8 mouse cellular contexts compared by ENCODE assay signal in the genomic region with DNA sequence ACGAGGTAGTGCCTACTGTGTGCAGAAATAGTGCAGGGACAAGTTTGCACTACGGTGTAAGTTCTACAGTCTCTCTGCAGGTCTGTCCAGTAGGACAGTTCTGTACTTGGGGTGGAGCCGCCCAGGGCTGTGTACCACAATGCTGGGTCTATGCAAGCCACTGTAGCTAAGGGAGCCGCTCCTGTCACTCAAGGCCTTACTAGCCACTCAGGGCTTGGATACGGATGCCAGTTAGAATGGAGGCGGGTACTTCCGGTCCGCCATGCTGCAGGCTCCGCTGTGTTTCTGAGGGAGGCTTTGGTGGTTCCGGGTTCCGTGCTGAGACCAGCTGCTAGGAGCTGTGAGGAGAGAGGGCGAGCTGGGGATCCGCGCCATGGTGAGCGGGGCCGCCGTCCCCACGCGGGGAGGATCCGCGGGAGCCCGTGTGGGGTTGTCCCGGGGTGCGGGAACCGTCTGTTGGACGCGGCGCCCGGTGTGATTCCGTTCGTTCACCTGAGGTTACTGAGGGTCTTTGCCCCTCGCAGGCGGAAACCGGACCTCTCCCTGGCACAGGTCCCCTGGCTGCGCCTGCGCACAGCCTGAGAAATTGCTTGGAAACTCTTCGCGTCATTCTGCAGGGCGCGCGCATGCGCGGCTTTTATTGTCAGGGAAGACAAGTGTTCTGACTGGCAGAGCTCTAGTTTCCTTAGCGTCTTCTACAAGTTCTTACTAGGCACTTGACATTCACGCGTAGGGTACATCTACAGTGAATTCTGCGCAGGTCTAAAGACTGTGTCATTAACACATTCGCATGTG. TPM values are rescaled to one million over a fixed set of nuclear protein-coding genes. Genes with fewer than 3 reads are reported as not detected.
A peak's percentile ranks its signal among the peaks of the same experiment; 100 is the strongest.
DNase-seq lines count a peak whose midpoint lies in the region; ATAC-seq and TF ChIP-seq lines count a peak whose summit lies in the region.
"Not testable (repeated sequence)": the region's sequence is repeated elsewhere in the genome, so short reads cannot be mapped to it uniquely, and the experiment has no call there.

No protein-coding gene starts in this region.

- H3K27ac ChIP-seq in hindbrain, embryonic 10.5 days; lung, embryonic 14.5 days (ENCODE audit: low read depth): not testable (repeated sequence)

- TF ChIP-seq CTCF in lung, embryonic 14.5 days (IDR thresholded peaks at IDR 0.05; ENCODE audit: low read depth), result not testable (repeated sequence)

- peak overlapping the region; percentile 46 for H3K4me3 ChIP-seq in hindbrain, embryonic 10.5 days
- peak overlapping the region; percentile 29 for H3K4me3 ChIP-seq in lung, embryonic 14.5 days (ENCODE audit: low read depth, low read length)

- 3% methylated on average over 14 of the region's 48 CpGs for WGBS in hindbrain, embryonic 10.5 days
- WGBS in lung, embryonic 14.5 days, result 2% methylated on average over 12 of the region's 48 CpGs

- ATAC-seq in frontal cortex, adult (ENCODE audit: low TSS enrichment), result peak; percentile 100
- peak; percentile 100 for ATAC-seq in lung, embryonic 14.5 days (ENCODE audit: insufficient read depth)
- peak; percentile 99 for ATAC-seq in neutrophil, adult 5-6 weeks (ENCODE audit: extremely low read depth, insufficient number of reproducible peaks, low FRiP score, poor library complexity, severe bottlenecking)

- H3K4me1 ChIP-seq in hindbrain, embryonic 10.5 days (replicated peaks); lung, embryonic 14.5 days (ENCODE audit: insufficient read depth): not testable (repeated sequence)

- not testable (repeated sequence) for H3K27me3 ChIP-seq in hindbrain, embryonic 10.5 days (ENCODE audit: insufficient read depth, poor library complexity, severe bottlenecking); lung, embryonic 14.5 days (ENCODE audit: insufficient read depth, low read length)

- peaks cover 28% of the 10 kb centered on the region for H3K36me3 ChIP-seq in hindbrain, embryonic 10.5 days
- H3K36me3 ChIP-seq in lung, embryonic 14.5 days (ENCODE audit: insufficient read depth), result not testable (repeated sequence)

- H3K4me2 ChIP-seq in lung, embryonic 14.5 days, result peak overlapping the region; percentile 48

- H3K9me3 ChIP-seq in hindbrain, embryonic 10.5 days, result peaks cover 24% of the 10 kb centered on the region
- H3K9me3 ChIP-seq in lung, embryonic 14.5 days (ENCODE audit: low read depth, low read length), result not testable (repeated sequence)

- DNase-seq in Muller cell, postnatal 12 days (ENCODE audit: inconsistent ontology term), result peak; percentile 86
- DNase-seq in cerebellum, adult 9-11 months, result peak; percentile 82
- DNase-seq in hindbrain, embryonic 10.5 days (ENCODE audit: low spot score), result peak; percentile 81
- peak; percentile 59 to 67 for DNase-seq in layer of hippocampus, adult 8-10 months (ENCODE audit: low spot score in 2 of 2)
- DNase-seq in lung, embryonic 14.5 days, result peak; percentile 90
- peak; percentile 74 to 84 for DNase-seq in thymus, adult 18-20 months

- not testable (repeated sequence) for H3K9ac ChIP-seq in lung, embryonic 14.5 days

RNA-seq across cellular contexts. Expression of gene Zfp873, which starts 51.0 kb away (rescaled TPM):
- polyA plus RNA-seq in hindbrain, embryonic 10.5 days (2016; fragmentation: Nextera tagmentation; extraction: Ambion mirVana), result 13.2 and 15.0 TPM in 2 replicates
- 10 to 100 TPM in 3 of 4 experiments, 1 to 10 TPM in 1; 9.7 to 16.1 (median 12.9) TPM for total RNA-seq in layer of hippocampus, adult 8-10 months (2022)
- 13.5 and 15.7 TPM in 2 replicates for polyA plus RNA-seq in lung, embryonic 14.5 days (2014; fragmentation: Nextera tagmentation; extraction: Ambion mirVana)
- 16.6 TPM in 2 replicates for total RNA-seq in neutrophil, adult 5-6 weeks (2017)
